Mouse (Mus musculus): Measurements from ENCODE around the gene Gprc5b. TPM values are rescaled to one million over a fixed set of nuclear protein-coding genes. Genes with fewer than 3 reads are reported as not detected.

The Gprc5b gene
- total RNA-seq, 2 experiments from 2014 or later, result 110 to 125 TPM

- no peak for DNase-seq (ENCODE audit: extremely low spot score in 1 of 2, low spot score in 1 of 2)
These were observed 38.3 kb downstream of the Gprc5b start for GRCm38 (mm10) chr7:118956616-118957246.

DNA sequence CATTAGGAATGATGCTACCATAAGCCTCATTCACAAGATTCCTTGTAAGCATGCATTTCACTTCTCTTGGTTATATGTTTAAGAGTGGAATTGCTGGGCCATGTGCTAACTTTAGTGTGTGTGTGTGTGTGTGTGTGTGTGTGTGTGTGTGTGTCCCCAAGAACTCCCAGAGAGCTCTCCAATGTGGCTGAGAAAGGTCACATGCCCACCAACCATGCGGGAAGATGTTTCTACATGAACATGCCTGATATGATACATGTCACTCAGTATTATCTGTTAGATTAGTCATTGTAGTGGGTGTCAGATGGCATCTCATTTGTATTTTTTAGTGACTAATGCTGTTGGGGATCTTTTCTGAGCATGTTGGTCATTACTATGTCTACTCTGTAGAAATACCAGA is 40.0 kb downstream of the Gprc5b start:
- no peak for DNase-seq (ENCODE audit: extremely low spot score in 1 of 2, low spot score in 1 of 2)

GRCm38 (mm10) chr7:118953626-118954282 is 41.3 kb downstream of the Gprc5b start:
- no peak for DNase-seq (ENCODE audit: extremely low spot score in 1 of 2, low spot score in 1 of 2)

- DNase-seq (ENCODE audit: extremely low spot score in 1 of 2, low spot score in 1 of 2), result no peak
These were observed 45.3 kb downstream of the Gprc5b start for GRCm38 (mm10) chr7:118949749-118950148.

- DNase-seq (ENCODE audit: extremely low spot score in 1 of 2, low spot score in 1 of 2), result no peak
These were observed 46.2 kb downstream of the Gprc5b start for GRCm38 (mm10) chr7:118948677-118949282.

DNA sequence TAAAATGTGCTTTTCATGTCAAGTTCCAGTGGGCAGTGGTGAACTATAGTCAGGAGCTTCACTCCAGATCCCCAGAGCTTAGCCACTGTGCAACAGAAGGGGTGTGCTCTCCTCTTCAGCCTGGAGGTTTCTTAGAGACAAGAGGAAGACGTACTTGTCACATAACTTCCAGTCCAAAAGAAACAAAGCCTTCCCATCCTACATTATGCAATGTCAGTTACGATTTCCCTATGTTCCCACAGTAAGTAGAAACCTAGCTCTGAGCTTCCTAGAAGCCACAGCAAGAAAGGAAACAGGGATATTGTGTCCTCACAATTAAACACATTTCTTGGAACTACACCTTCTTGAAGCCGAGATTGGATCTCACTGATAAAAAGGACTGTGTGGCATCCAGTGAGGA is 47.8 kb downstream of the Gprc5b start:
- no peak for DNase-seq (ENCODE audit: extremely low spot score in 1 of 2, low spot score in 1 of 2)

- no peak for DNase-seq (ENCODE audit: extremely low spot score in 1 of 2, low spot score in 1 of 2)
These were observed 50.1 kb downstream of the Gprc5b start for GRCm38 (mm10) chr7:118944884-118945283.

DNA sequence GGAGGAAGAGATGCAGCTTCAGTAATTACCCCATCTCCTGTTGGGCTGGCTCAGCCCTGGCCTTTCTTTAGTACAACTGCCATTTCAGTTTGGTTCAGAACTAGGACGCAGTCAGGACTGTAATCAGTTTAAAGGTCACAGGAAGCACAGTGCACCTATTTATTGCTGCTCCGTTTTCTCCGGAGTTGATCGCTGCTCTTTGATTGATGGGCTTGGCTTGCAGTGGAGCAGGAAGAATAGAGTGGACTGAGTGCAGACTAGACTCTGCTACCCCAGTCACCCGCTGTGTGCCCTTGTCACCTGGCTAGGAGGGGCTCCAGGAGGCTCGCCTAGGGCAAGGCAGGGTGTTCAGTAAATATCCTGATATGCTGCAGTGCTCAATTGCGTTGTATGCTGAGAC is 51.8 kb downstream of the Gprc5b start:
- no peak for DNase-seq (ENCODE audit: extremely low spot score in 1 of 2, low spot score in 1 of 2)

DNA sequence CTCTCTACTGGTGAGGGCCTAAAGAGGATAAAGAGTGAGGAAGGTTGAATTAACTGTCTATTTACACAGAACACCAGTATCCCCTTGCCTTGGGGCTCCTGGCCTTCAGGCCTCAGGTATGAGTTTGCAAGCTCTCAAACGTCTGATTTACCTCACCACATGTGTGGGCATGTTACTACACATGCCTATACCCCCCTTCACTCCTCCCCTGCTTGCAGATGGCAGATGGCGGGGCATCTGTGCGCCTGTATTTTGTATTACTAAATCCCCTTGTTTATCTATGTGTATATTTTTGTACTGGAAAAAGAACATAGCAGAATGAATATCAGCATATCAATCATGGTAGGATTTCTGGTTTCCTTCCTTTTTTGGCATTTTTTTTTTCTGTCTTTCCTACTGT is 52.7 kb downstream of the Gprc5b start:
- peak; percentile 31 to 69 for DNase-seq (ENCODE audit: extremely low spot score in 1 of 2, low spot score in 1 of 2)

DNA sequence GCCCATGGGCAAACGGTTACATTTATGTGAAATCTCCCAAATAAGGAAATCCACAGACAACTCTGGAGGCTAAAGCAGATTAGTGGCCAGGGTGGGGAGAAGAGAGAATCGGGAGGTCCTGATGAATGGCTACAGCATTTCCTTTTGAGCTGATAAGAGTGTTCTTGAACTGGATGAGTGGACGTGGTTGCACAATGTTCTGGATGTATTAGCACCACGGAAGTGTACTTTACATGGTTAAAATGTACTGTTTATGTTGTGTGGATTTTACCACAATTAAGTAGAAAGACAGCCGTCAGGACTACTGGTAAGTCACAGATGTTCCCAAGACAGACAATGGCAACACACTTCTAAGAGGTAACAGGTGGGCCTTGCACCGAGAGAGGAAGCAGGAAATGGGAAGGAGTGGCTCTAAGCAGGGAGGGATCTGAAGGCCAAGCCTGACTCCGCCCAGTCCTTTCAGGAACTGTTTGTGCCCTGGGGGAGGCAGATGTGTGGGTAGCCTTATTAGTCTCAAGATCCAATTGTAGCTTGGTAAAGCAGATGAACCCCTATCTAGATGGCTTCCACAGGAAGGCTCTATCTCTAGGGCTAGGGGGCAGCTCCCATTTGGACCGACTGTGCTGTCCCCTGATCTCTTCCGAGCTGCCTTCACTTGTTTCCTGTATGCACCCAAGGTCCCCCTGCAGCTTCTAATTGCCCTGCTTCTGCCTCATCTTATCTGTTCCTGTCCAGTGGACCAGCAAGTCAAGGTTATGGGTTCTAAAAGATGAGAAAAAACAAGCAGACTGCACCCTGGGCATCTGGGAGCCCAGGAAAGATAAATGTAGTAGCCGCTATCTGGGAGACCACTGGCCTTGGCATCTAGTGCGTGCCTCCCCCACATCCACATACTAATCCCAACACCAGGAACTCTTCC is 57.3 kb downstream of the Gprc5b start:
- no peak for DNase-seq (ENCODE audit: extremely low spot score in 1 of 2, low spot score in 1 of 2)

DNA sequence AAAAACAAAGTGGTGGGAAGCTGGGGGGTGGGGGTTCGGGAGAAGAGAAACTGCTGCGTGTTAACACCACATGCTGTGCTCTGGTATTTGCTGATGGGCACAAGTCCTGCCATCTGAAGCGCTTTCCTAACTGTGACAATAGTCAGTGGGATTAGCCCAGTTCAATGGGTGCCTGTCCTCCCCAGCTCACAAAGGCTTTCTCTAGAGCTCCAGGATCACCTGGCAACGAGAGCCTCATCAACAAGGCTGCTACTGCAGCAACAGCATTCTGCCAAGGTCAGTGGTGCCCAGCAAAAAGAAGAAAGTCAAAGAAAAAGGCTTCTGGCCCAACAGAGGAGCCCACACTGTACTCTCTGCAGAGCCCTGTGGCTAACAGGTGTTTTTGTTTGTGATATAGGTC is 58.2 kb downstream of the Gprc5b start:
- DNase-seq (ENCODE audit: extremely low spot score in 1 of 2, low spot score in 1 of 2), result no peak

- DNase-seq (ENCODE audit: extremely low spot score in 1 of 2, low spot score in 1 of 2), result no peak
These were observed 59.7 kb downstream of the Gprc5b start for GRCm38 (mm10) chr7:118935306-118935705.

GRCm38 (mm10) chr7:118931502-118932395 is 63.3 kb downstream of the Gprc5b start:
- no peak for DNase-seq (ENCODE audit: extremely low spot score in 1 of 2, low spot score in 1 of 2)

GRCm38 (mm10) chr7:118929601-118930311 is 65.3 kb downstream of the Gprc5b start:
- no peak for DNase-seq (ENCODE audit: extremely low spot score in 1 of 2, low spot score in 1 of 2)

GRCm38 (mm10) chr7:118928916-118929315 is 66.1 kb downstream of the Gprc5b start:
- DNase-seq (ENCODE audit: extremely low spot score in 1 of 2, low spot score in 1 of 2), result no peak

DNA sequence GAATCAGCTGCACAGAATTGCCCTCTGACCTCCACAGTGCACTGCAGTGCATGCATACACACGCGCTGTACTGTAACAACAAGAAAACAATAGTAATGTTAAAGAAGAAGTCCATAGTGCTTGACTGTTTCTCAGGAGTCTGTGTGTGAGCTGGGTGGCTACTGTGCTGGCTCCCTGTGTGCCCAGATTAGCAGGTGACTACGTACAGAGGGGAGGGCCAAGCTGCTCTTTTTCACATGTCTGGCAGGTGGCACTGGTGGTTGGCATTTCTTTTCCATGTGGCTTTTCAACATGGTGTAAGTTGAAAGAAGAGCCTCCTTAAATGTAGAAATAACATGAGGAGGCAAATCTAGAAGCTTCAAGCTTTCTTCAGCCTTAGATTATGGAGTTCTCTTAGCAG is 66.7 kb downstream of the Gprc5b start:
- DNase-seq (ENCODE audit: extremely low spot score in 1 of 2, low spot score in 1 of 2), result no peak

DNA sequence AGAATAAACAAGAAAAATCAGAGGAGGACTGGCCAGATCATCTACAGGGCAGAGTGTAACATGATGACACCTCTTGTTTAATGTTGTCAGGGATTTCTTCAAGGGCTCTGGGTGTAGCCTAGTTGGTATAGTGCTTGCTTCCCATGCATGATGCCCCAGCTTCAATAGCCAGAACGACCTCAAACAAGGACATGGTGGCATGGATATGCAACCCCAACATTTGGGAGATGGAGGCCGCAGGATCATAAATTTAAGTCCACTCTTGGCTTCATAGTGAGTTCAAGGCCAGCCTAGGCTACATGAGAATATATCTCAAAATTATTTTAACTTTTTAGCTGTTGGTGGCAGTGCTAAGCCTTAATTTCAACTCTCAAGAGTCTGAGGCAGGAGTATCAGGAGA is 67.7 kb downstream of the Gprc5b start:
- no peak for DNase-seq (ENCODE audit: extremely low spot score in 1 of 2, low spot score in 1 of 2)

GRCm38 (mm10) chr7:118926516-118927260 is 68.3 kb downstream of the Gprc5b start:
- DNase-seq (ENCODE audit: extremely low spot score in 1 of 2, low spot score in 1 of 2), result no peak

- no peak for DNase-seq (ENCODE audit: extremely low spot score in 1 of 2, low spot score in 1 of 2)
These were observed 69.5 kb downstream of the Gprc5b start for GRCm38 (mm10) chr7:118925547-118925946.

Data from layer of hippocampus, postnatal 25 days (tissue).